Mouse (Mus musculus) kidney, adult 2 months (tissue): ENCODE results near the gene Gm14226. TPM values are rescaled to one million over a fixed set of nuclear protein-coding genes. Genes with fewer than 3 reads are reported as not detected.
"Not testable (repeated sequence)": the region's sequence is repeated elsewhere in the genome, so short reads cannot be mapped to it uniquely, and the experiment has no call there.

ENCODE experiments used
- DNase-seq: peaks from one replicate; pipeline ENCODE4 v3.0.0; 2021
- H3K27ac ChIP-seq: fragments of 200-500 bp; 2 replicates; pipeline ENCODE4 v1.5.1; 2012; ENCODE audit warnings: low read depth, low read length, control low read depth, inconsistent platforms; ENCODE audit not compliant: insufficient read depth
- H3K27me3 ChIP-seq: fragments of 200-500 bp; replicated peaks from 2 replicates; pipeline ENCODE4 v1.6.1; 2012; ENCODE audit warnings: mild to moderate bottlenecking, moderate library complexity, low read length, inconsistent platforms; ENCODE audit not compliant: control insufficient read depth, insufficient read depth
- H3K36me3 ChIP-seq: fragments of 200-500 bp; 2 replicates; pipeline ENCODE4 v1.6.1; 2012; ENCODE audit warnings: mild to moderate bottlenecking, moderate library complexity, low read length, inconsistent platforms; ENCODE audit not compliant: control insufficient read depth, insufficient read depth
- H3K4me1 ChIP-seq: fragments of 200-500 bp; 2 replicates; pipeline ENCODE4 v1.6.1; 2011; ENCODE audit warnings: low read length; ENCODE audit not compliant: control insufficient read depth, insufficient read depth
- H3K4me3 ChIP-seq: fragments of 200-500 bp; 2 replicates; pipeline ENCODE4 v1.5.1; 2011; ENCODE audit warnings: mild to moderate bottlenecking, low read depth, low read length, control low read depth; ENCODE audit not compliant: insufficient read depth
- CTCF ChIP-seq: fragments of 200-500 bp; conservative IDR thresholded peaks from 2 replicates; pipeline ENCODE4 v1.5.1; 2011; ENCODE audit warnings: low read depth, mild to moderate bottlenecking, control low read depth, low read length, moderate library complexity, mixed read lengths; ENCODE audit not compliant: insufficient read depth, insufficient read length
- POLR2A ChIP-seq: fragments of 200-500 bp; IDR thresholded peaks from one replicate; pipeline ENCODE4 v1.6.1; 2011; ENCODE audit warnings: low read depth, low read length, control low read depth
- WGBS: fragments of 180-500 bp; shearing (Covaris S2); methylation state at CpG from one replicate; pipeline ENCODE4 v1.1.7; 2018; 5-methylcytosine and 5-hydroxymethylcytosine counted together
- polyA plus RNA-seq: library from polyadenylated mRNA; depleted of rRNA; stranded (reverse); fragments of >200 nt; gene quantifications from 2 replicates; pipeline ENCODE4 v1.2.3, GENCODE M21; 2012

Gene Gm14226
- polyA plus RNA-seq, 1 experiment: 0.89 TPM

DNA sequence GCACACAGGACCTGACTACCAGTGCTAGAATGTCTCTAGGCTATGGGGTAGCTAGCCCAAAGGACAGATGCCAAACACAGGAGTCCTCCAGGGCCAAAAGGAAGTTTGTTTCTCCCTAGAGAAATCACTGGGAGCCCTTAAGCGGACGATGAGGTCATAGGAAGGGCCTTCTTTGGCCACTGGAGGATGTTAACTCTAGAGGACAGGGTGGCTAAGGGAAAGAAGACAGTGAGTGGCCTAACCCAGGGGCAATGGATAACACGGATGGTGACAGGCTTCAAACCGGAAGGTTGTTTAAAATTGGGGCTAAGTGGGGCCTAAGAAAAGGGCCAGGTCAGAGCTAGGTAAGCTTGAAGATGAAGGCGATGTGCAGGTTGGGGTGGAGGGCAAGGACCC lies 32.0 kb downstream of the Gm14226 start:
- peak overlapping the region; percentile 44; the same call in 1 of the 2 replicates for H3K27ac ChIP-seq
- 28% methylated on average over 5 of the region's 5 CpGs for WGBS
- H3K4me3 ChIP-seq: peak overlapping the region; percentile 73
- no peaks in the 10 kb centered on the region for H3K36me3 ChIP-seq
- peaks cover 6% of the 10 kb centered on the region; the same call in 1 of the 2 replicates for H3K4me1 ChIP-seq
- H3K27me3 ChIP-seq: no peaks in the 10 kb centered on the region
- DNase-seq: peak; percentile 16
- TF ChIP-seq POLR2A (no peak), CTCF (no peak)

DNA sequence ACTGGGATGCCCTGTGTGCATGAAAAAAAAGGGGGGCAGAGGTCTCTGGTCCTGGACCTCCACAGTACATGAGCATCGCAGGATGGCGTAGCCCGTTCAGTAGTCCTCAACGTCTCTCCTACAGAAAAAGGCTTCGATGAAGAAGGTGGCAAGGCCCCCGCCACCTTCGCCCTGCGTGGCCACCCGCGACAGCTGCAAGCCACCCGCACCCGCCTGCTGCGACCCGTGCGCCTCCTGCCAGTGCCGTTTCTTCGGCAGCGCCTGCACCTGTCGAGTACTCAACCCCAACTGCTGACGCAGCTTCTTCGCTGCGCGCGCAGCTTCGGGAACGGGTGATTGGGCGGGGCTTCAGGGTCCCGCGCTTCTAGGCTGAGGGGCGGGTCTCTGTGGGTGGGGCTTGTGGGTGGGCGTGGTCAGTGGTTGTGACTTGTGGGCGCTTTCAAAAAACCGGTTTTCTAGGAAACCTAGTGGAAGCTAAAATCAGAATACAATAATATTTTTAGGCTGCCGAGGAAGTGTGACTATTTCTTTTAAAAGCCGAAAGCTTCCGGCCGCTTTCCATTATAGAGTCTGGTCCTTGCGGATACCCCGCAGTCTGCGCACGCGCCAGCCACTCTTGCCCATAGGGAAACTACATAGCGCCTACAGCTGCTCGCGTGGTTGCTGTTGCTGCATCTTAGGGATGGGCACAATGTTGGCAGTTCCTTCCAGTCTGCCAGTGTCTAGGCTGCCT lies 32.6 kb downstream of the Gm14226 start:
- peaks cover 6% of the 10 kb centered on the region; the same call in 1 of the 2 replicates for H3K4me1 ChIP-seq
- peak overlapping the region; percentile 44; the same call in 1 of the 2 replicates for H3K27ac ChIP-seq
- WGBS: under 1% methylated on average over 45 of the region's 45 CpGs
- H3K27me3 ChIP-seq: no peaks in the 10 kb centered on the region
- peak overlapping the region; percentile 73 for H3K4me3 ChIP-seq
- no peaks in the 10 kb centered on the region for H3K36me3 ChIP-seq
- no peak for TF ChIP-seq CTCF
- peak; percentile 93 for TF ChIP-seq POLR2A
- DNase-seq: peak; percentile 97

DNA sequence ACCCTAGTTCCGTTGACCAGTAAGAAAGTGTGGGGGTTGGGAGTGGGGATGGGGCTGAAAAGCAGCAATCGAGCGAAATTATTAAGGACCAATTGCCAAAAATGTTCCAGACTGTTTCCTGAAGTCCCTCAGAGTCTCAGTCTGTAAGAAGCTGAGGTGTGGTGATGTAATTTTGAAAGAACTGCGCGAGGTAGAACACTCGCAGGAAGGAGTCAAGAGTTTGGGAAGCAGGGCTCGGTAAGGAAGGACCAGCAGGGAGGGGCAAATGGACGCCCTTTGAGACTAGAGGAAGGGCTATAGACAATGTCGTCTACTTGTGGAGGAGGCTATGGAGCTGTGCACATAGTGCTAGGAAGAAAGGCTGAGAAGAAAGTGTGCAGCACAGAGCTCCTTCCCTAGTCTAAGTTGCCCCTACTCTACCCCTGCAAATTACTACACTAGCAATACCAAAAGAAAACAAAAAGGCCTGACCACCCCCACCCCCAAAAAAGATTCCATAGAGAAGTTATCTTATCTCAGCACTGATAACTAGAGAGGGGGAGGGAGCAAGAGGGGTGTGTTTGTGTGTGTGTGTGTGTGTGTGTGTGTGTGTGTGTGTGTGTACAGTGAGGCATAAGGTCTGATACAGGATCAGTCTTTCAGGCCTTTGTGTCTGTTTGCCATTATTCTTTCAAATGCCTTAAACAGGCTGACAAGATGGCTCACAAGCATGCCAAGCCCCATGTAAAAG lies 33.7 kb downstream of the Gm14226 start:
- TF ChIP-seq CTCF (no peak), POLR2A (no peak)
- DNase-seq: no peak
- H3K4me3 ChIP-seq: no peak overlapping the region
- 32% methylated on average over 9 of the region's 9 CpGs for WGBS
- H3K27ac ChIP-seq: no peak overlapping the region
- no peaks in the 10 kb centered on the region for H3K36me3 ChIP-seq
- no peaks in the 10 kb centered on the region for H3K27me3 ChIP-seq
- peaks cover 6% of the 10 kb centered on the region; the same call in 1 of the 2 replicates for H3K4me1 ChIP-seq

DNA sequence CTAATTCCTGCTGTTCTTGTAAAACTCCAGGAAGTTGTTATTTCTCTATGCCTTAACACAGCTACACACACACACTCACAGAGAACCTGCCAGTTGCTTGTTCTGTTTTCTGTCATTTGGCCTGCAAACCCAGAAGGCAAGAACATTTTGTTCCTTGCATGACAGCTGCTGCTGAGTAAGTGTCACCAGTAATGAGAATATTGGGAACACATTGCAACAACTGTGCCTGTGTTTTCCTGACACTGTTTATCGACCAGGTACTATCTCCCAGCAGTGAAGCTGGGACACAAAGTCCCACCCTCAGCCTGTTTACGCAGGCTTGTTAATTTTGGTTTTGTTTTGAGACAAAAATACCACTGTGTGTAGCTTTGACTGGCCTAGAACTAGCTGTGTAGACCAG lies 34.6 kb downstream of the Gm14226 start:
- H3K27ac ChIP-seq: no peak overlapping the region
- peaks cover 6% of the 10 kb centered on the region; the same call in 1 of the 2 replicates for H3K4me1 ChIP-seq
- DNase-seq: no peak
- no peaks in the 10 kb centered on the region for H3K27me3 ChIP-seq
- no peak overlapping the region for H3K4me3 ChIP-seq
- WGBS: 87% methylated on average over 2 of the region's 2 CpGs
- TF ChIP-seq POLR2A: no peak
- TF ChIP-seq CTCF: no peak
- H3K36me3 ChIP-seq: no peaks in the 10 kb centered on the region

DNA sequence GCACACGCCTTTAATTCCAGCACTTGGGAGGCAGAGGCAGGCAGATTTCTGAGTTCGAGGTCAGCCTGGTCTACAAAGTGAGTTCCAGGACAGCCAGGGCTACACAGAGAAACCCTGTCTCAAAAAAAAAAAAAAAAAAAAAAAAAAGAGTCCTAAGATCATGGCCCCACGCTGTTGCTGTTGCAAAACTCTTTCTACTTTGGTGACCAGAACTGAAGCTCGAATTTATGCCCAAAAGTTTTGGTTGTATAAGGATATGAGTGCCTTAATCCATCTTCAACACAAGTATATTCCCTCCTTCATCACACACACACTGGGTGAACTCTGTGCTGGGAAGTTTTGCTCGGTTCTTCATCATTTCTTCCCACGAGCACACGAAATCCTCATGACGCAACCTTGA lies 35.4 kb downstream of the Gm14226 start:
- 88% methylated on average over 8 of the region's 8 CpGs for WGBS
- not testable (repeated sequence) for H3K36me3 ChIP-seq, DNase-seq, H3K4me1 ChIP-seq, H3K27ac ChIP-seq, H3K4me3 ChIP-seq, H3K27me3 ChIP-seq

DNA sequence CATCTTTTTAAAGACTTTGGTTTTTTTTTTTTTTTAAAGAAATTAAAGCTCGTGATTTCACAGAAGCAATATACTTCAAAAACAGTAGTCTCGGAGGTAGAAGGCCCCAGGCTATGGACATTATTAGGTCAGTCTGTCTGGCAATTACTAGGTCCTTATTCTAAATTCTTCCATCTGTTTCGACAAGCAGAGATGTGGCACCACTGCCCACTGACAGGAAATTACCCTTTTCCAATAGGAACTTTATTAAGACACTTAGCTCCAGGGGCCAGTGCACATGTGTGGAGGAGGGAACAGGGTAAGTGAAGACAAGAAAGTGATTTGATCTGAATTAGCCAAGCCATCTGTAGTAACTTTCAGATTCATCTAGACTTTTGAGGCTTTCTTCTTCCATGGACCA lies 36.6 kb downstream of the Gm14226 start:
- Histone ChIP-seq H3K27me3 (no peaks in the 10 kb centered on the region), H3K27ac (no peak overlapping the region), H3K36me3 (no peaks in the 10 kb centered on the region; the same call in 1 of the 2 replicates), H3K4me3 (no peak overlapping the region), H3K4me1 (peaks cover 6% of the 10 kb centered on the region; the same call in 1 of the 2 replicates)
- DNase-seq: no peak
- TF ChIP-seq CTCF (no peak), POLR2A (no peak)
- WGBS: 83% methylated on average over 3 of the region's 3 CpGs

DNA sequence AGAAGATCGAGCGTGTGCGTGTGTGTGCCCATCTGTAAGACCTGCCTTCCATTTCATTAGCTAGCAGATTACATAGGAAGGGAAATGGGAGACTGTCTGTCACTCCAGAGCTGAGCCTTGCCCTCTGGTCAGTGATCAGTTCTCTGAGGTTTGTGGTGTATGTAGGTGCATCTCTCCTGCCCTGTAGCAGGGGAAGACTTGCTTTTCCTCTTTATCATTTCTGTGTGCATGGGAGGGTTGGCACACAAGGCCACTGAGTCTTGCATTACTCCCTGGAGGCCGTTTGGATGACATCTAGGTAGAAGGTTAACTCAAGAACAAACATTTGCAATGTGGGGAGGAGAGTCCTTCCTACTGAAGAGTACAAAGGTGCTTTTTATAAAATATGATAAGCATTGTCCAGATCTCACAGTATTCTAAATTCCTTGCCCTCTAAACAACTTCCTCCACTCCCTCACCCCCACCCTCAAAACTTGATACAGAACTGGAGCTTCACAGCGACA lies 38.1 kb downstream of the Gm14226 start:
- H3K27ac ChIP-seq: no peak overlapping the region

More for the DNA sequence above, 38.1 kb downstream of the Gm14226 start:
- no peaks in the 10 kb centered on the region; the same call in none of the 2 replicates for H3K36me3 ChIP-seq
- H3K4me3 ChIP-seq: no peak overlapping the region
- 70% methylated on average over 5 of the region's 5 CpGs for WGBS
- H3K4me1 ChIP-seq: no peaks in the 10 kb centered on the region
- no peaks in the 10 kb centered on the region for H3K27me3 ChIP-seq
- no peak for DNase-seq
- TF ChIP-seq POLR2A (no peak), CTCF (no peak)
